In the genomic region with DNA sequence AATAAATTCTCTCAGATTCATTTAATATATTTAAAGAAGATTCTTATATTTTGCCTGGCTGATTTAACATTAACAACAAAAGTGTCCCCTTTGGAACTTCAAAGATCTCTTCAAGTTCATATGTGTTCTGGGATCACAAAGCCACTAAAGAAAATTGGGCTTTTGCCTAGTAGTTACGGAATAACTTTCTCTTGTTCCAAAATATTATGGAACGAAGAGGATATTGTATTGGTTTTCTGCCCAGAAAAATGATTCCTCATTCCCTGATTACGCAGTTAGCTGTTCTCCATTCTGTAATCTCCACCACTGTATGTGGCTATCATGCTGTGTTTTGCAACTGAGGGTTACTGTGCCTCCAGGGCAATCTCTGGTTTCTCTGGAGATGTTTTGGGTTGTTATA, we compare ENCODE assay signal across 19 mouse cellular contexts.
"Had no signal": no experiment of that assay in that cellular context is flagged by ENCODE, and none has a peak within 500 bp of the region (broad histone marks: within the 10 kb centered on the region; RNA-seq: fewer than 3 reads in every experiment).

No protein-coding gene starts in this region.

- H3K27ac ChIP-seq: midbrain, embryonic 10.5 days; midbrain, embryonic 12.5 days; neural tube, embryonic 13.5 days; neural tube, embryonic 15.5 days; stomach, embryonic 15.5 days had no signal

- H3K36me3 ChIP-seq: midbrain, embryonic 10.5 days; midbrain, embryonic 12.5 days; neural tube, embryonic 13.5 days; neural tube, embryonic 15.5 days; stomach, embryonic 15.5 days had no signal

- H3K4me3 ChIP-seq: midbrain, embryonic 10.5 days; midbrain, embryonic 12.5 days; myocyte; neural tube, embryonic 13.5 days; neural tube, embryonic 15.5 days; stomach, embryonic 15.5 days had no signal

- H3K9ac ChIP-seq: lung, embryonic 14.5 days; midbrain, embryonic 12.5 days; neural tube, embryonic 13.5 days; neural tube, embryonic 15.5 days; stomach, embryonic 15.5 days had no signal

- DNase-seq: lung, adult 18-20 months; lung, embryonic 14.5 days; lung, postnatal 14 days; lung, postnatal 4 days; midbrain, embryonic 14.5 days; retina, postnatal 1 day; right cerebral cortex, adult 18-20 months; right cerebral cortex, postnatal 25 days; right cerebral cortex, postnatal 4 days; thymus, adult 18-20 months; thymus, postnatal 14 days; thymus, postnatal 36 days had no signal

- H3K9me3 ChIP-seq: midbrain, embryonic 10.5 days; midbrain, embryonic 12.5 days; neural tube, embryonic 13.5 days; neural tube, embryonic 15.5 days; stomach, embryonic 15.5 days had no signal

- H3K4me2 ChIP-seq: lung, embryonic 14.5 days; midbrain, embryonic 12.5 days; neural tube, embryonic 13.5 days; neural tube, embryonic 15.5 days; stomach, embryonic 15.5 days had no signal

- ATAC-seq: midbrain, embryonic 16.5 days had no signal

- H3K4me1 ChIP-seq: midbrain, embryonic 12.5 days; neural tube, embryonic 13.5 days; stomach, embryonic 15.5 days had no signal

- H3K27me3 ChIP-seq: midbrain, embryonic 12.5 days; neural tube, embryonic 13.5 days; neural tube, embryonic 15.5 days; stomach, embryonic 15.5 days had no signal
